Mouse (Mus musculus) neural tube, embryonic 11.5 days (tissue): ENCODE measurements around the gene Wipf1. TPM values are rescaled to one million over a fixed set of nuclear protein-coding genes. Genes with fewer than 3 reads are reported as not detected.

Experiments used
- ATAC-seq: fragments of 200-750 bp; cut with Nextera tagmentation; 2 replicates; pipeline ENCODE4 v1.8.0; 2017; ENCODE audit warnings: moderate number of reproducible peaks, mild to moderate bottlenecking, moderate TSS enrichment, moderate library complexity; ENCODE audit not compliant: insufficient read depth, low FRiP score, low TSS enrichment
- DNase-seq: peaks from one replicate; pipeline ENCODE4 v3.0.0-alpha.2; 2015; ENCODE audit warnings: low spot score
- H3K27ac ChIP-seq: fragments of 300-500 bp; sonication (generic); 2 replicates; pipeline ENCODE4 v1.5.1; 2014; ENCODE audit warnings: low read depth, mild to moderate bottlenecking, low read length
- H3K27me3 ChIP-seq: fragments of 300-500 bp; sonication (generic); 2 replicates; pipeline ENCODE4 v1.6.1; 2014; ENCODE audit warnings: mild to moderate bottlenecking, low read length, mixed read lengths; ENCODE audit not compliant: control insufficient read depth, insufficient read depth
- H3K36me3 ChIP-seq: fragments of 300-500 bp; sonication (generic); 2 replicates; pipeline ENCODE4 v1.6.1; 2014; ENCODE audit warnings: mild to moderate bottlenecking, low read length, moderate library complexity, mixed read lengths; ENCODE audit not compliant: control insufficient read depth, insufficient read depth
- H3K4me1 ChIP-seq: fragments of 300-500 bp; sonication (generic); 2 replicates; pipeline ENCODE4 v1.6.1; 2014; ENCODE audit warnings: low read length, mixed read lengths; ENCODE audit not compliant: control insufficient read depth, insufficient read depth
- H3K4me2 ChIP-seq: fragments of 300-500 bp; sonication (generic); 2 replicates; pipeline ENCODE4 v1.6.1; 2014; ENCODE audit warnings: low read depth, mild to moderate bottlenecking, moderate library complexity
- H3K4me3 ChIP-seq: fragments of 300-500 bp; sonication (generic); 2 replicates; pipeline ENCODE4 v1.5.1; 2014; ENCODE audit warnings: low read depth, low read length
- H3K9ac ChIP-seq: fragments of 300-500 bp; sonication (generic); 2 replicates; pipeline ENCODE4 v1.6.1; 2014; ENCODE audit warnings: mild to moderate bottlenecking, low read length
- H3K9me3 ChIP-seq: fragments of 300-500 bp; sonication (generic); 2 replicates; pipeline ENCODE4 v1.6.1; 2016; ENCODE audit warnings: low read length; ENCODE audit not compliant: control insufficient read depth
- WGBS: fragments of 180-500 bp; shearing (Covaris S2); extraction: QIAGEN DNeasy Blood & Tissue Kit; methylation state at CpG from one replicate; pipeline ENCODE4 v1.1.7; 2014; 5-methylcytosine and 5-hydroxymethylcytosine counted together
- polyA plus RNA-seq: library from polyadenylated mRNA; unstranded; fragments of >200 nt; fragmentation: Nextera tagmentation; extraction: Ambion mirVana; gene quantifications from 2 replicates; pipeline ENCODE4 v1.2.1, GENCODE M21; 2014

Gene Wipf1
- polyA plus RNA-seq, 1 experiment from 2014 or later, result 9.0 TPM

DNA sequence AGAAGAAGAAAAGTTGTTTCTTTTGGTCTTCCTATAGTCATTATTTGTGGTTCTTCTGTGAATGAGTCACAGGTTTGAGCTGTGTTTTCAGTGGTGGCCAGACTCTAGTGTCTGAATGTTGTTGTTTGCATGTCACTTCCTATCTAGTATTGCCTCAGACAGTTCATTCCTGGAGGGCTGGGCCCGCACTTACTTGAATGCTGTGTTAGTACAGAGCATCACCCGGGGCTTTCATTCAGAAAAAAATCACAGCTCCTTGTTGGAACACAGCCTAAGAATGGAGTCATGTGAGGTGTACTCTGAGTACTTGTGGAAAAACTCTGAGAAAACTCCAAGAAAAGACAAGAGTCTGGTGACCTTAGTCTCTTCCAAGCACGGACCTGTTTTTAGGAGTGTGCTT is 23.4 kb upstream of the Wipf1 start:
- Histone ChIP-seq H3K27me3 (no peaks in the 10 kb centered on the region), H3K9me3 (no peaks in the 10 kb centered on the region), H3K4me3 (no peak overlapping the region), H3K4me1 (no peaks in the 10 kb centered on the region), H3K27ac (no peak overlapping the region), H3K4me2 (no peak overlapping the region), H3K36me3 (no peaks in the 10 kb centered on the region), H3K9ac (no peak overlapping the region)
- WGBS, result 76% methylated on average over 3 of the region's 3 CpGs
- ATAC-seq, result no peak
- DNase-seq, result no peak

GRCm38 (mm10) chr2:73550725-73551124 is 21.2 kb upstream of the Wipf1 start:
- 27% methylated on average over 6 of the region's 6 CpGs for WGBS
- Histone ChIP-seq H3K9me3 (no peaks in the 10 kb centered on the region), H3K9ac (no peak overlapping the region), H3K36me3 (no peaks in the 10 kb centered on the region), H3K27me3 (no peaks in the 10 kb centered on the region), H3K27ac (no peak overlapping the region), H3K4me3 (no peak overlapping the region), H3K4me1 (no peaks in the 10 kb centered on the region), H3K4me2 (no peak overlapping the region)
- ATAC-seq (no peak), DNase-seq (no peak)

DNA sequence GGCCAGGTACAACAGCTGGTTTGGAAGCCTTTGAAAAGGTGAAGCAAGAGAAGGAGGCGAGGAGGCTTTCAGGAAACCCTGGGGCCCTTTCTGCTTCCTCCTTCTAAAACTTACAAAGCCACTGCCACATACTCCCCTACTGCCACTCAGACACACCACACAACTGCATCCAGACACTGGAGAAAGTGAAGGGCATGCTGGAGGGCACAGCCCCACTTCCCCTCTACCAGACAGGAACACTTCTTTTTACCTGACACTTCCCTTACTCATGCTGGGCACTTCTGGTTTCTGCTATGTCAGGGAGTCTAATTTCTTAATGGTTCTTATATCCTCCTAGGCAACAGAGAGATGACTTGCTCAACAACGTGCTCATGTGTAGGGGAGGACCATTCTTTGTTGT is 19.0 kb upstream of the Wipf1 start:
- H3K27ac ChIP-seq, result no peak overlapping the region
- no peak overlapping the region for H3K9ac ChIP-seq
- WGBS, result 73% methylated on average over 2 of the region's 2 CpGs

GRCm38 (mm10) chr2:73547256-73547655 is 17.7 kb upstream of the Wipf1 start:
- no peak overlapping the region for H3K9ac ChIP-seq
- ATAC-seq, result no peak
- no peaks in the 10 kb centered on the region for H3K9me3 ChIP-seq
- H3K4me2 ChIP-seq, result no peak overlapping the region
- H3K36me3 ChIP-seq, result no peaks in the 10 kb centered on the region
- WGBS, result 95% methylated on average over 4 of the region's 4 CpGs
- H3K4me1 ChIP-seq, result no peaks in the 10 kb centered on the region
- no peaks in the 10 kb centered on the region for H3K27me3 ChIP-seq
- DNase-seq, result no peak
- H3K27ac ChIP-seq, result no peak overlapping the region
- H3K4me3 ChIP-seq, result no peak overlapping the region

More for the DNA sequence above, 19.0 kb upstream of the Wipf1 start:
- Histone ChIP-seq H3K4me2 (no peak overlapping the region), H3K4me3 (no peak overlapping the region), H3K36me3 (no peaks in the 10 kb centered on the region), H3K4me1 (no peaks in the 10 kb centered on the region), H3K9me3 (no peaks in the 10 kb centered on the region), H3K27me3 (no peaks in the 10 kb centered on the region)
- no peak for DNase-seq
- ATAC-seq, result no peak

- Histone ChIP-seq H3K4me2 (no peak overlapping the region), H3K9ac (no peak overlapping the region), H3K4me1 (no peaks in the 10 kb centered on the region), H3K36me3 (no peaks in the 10 kb centered on the region), H3K4me3 (no peak overlapping the region), H3K9me3 (no peaks in the 10 kb centered on the region), H3K27me3 (no peaks in the 10 kb centered on the region), H3K27ac (no peak overlapping the region)
- 67% methylated on average over 2 of the region's 2 CpGs for WGBS
- peak; percentile 27 for DNase-seq
- ATAC-seq, result no peak
Measured at GRCm38 (mm10) chr2:73545556-73545955, 16.0 kb upstream of the Wipf1 start.

GRCm38 (mm10) chr2:73540450-73541162 is 11.1 kb upstream of the Wipf1 start:
- Histone ChIP-seq H3K9ac (no peak overlapping the region), H3K36me3 (no peaks in the 10 kb centered on the region), H3K27ac (no peak overlapping the region), H3K4me1 (peaks cover 3% of the 10 kb centered on the region; the same call in 1 of the 2 replicates), H3K4me3 (no peak overlapping the region), H3K4me2 (no peak overlapping the region), H3K9me3 (no peaks in the 10 kb centered on the region), H3K27me3 (no peaks in the 10 kb centered on the region)
- ATAC-seq (no peak), DNase-seq (no peak)
- 30% methylated on average over 16 of the region's 16 CpGs for WGBS

DNA sequence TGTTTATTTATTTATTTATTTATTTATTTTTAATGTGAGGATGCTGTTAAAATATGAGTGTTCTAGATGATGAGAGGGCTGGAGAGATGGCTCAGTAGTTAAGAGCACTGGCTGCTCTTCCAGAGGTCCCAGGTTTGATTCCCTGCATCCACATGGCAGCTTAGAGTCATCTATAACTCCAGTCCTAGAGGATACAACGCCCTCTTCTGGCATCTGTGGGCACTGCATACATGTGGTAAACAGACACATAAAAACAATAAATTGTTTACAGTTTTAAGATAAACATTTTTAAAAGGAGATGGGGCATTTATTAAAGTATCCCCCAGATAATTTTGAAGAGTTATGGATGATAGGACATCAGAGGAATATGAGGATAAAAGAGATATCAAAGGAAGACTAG is 10.2 kb upstream of the Wipf1 start:
- Histone ChIP-seq H3K27ac (no peak overlapping the region), H3K36me3 (no peaks in the 10 kb centered on the region), H3K27me3 (no peaks in the 10 kb centered on the region), H3K9me3 (no peaks in the 10 kb centered on the region), H3K9ac (no peak overlapping the region), H3K4me3 (no peak overlapping the region), H3K4me2 (no peak overlapping the region), H3K4me1 (peaks cover 3% of the 10 kb centered on the region; the same call in 1 of the 2 replicates)
- DNase-seq (no peak), ATAC-seq (no peak)
- WGBS, result 42% methylated on average over 1 of the region's 1 CpGs

GRCm38 (mm10) chr2:73539141-73539540 is 9.6 kb upstream of the Wipf1 start:
- H3K4me3 ChIP-seq, result no peak overlapping the region
- 82% methylated on average over 3 of the region's 3 CpGs for WGBS
- peaks cover 3% of the 10 kb centered on the region; the same call in 1 of the 2 replicates for H3K4me1 ChIP-seq
- H3K4me2 ChIP-seq, result no peak overlapping the region
- ATAC-seq (no peak), DNase-seq (no peak)
- no peaks in the 10 kb centered on the region for H3K9me3 ChIP-seq
- no peaks in the 10 kb centered on the region for H3K36me3 ChIP-seq
- H3K27me3 ChIP-seq, result no peaks in the 10 kb centered on the region
- H3K27ac ChIP-seq, result no peak overlapping the region
- no peak overlapping the region for H3K9ac ChIP-seq

GRCm38 (mm10) chr2:73538590-73538989 is 9.1 kb upstream of the Wipf1 start:
- Histone ChIP-seq H3K4me2 (no peak overlapping the region), H3K36me3 (no peaks in the 10 kb centered on the region), H3K27ac (no peak overlapping the region), H3K4me1 (peaks cover 3% of the 10 kb centered on the region; the same call in 1 of the 2 replicates), H3K4me3 (no peak overlapping the region), H3K27me3 (no peaks in the 10 kb centered on the region), H3K9ac (no peak overlapping the region), H3K9me3 (no peaks in the 10 kb centered on the region)
- WGBS, result 83% methylated on average over 13 of the region's 13 CpGs
- ATAC-seq (no peak), DNase-seq (no peak)
